Mouse (Mus musculus): Measurements from ENCODE around the gene Ifit3b. TPM values are rescaled to one million over a fixed set of nuclear protein-coding genes. Genes with fewer than 3 reads are reported as not detected.

Gene Ifit3b
- total RNA-seq, 2 experiments from 2014 or later, result 1.5 to 2.0 TPM

Other genes starting within 250 kb of the Ifit3b start
- gene Ch25h, start 132.8 kb upstream of the Ifit3b start, total RNA-seq (2021), result not detected
- 100 to 1,000 TPM; 118 to 120 TPM for gene Lipa, start 80.5 kb upstream of the Ifit3b start, total RNA-seq (2021)
- 1 to 10 TPM; 4.2 to 5.5 TPM for gene Ifit2, start 57.3 kb upstream of the Ifit3b start, total RNA-seq (2021)
- 1 to 10 TPM; 3.9 to 4.2 TPM for gene Ifit3, start 24.4 kb upstream of the Ifit3b start, total RNA-seq (2021)
- gene Ifit1bl1, start 6.0 kb upstream of the Ifit3b start, total RNA-seq (2021), result under 1 TPM; 0.56 to 0.68 TPM
- under 1 TPM in 1 of 2 experiments, not detected in 1; 0.20 TPM for gene Ifit1bl2, start 32.8 kb downstream of the Ifit3b start, total RNA-seq (2021)
- 1 to 10 TPM; 1.2 to 1.7 TPM for gene Ifit1, start 32.9 kb downstream of the Ifit3b start, total RNA-seq (2021)
- 10 to 100 TPM in 1 of 2 experiments, 1 to 10 TPM in 1; 5.9 to 10.2 TPM for gene Slc16a12, start 139.3 kb downstream of the Ifit3b start, total RNA-seq (2021)

Measured in adrenal gland, postnatal 4 days (tissue).